Mouse (Mus musculus) spleen, adult 18-20 months (tissue): Measurements from ENCODE around the gene Secisbp2.

Experiments used
- DNase-seq, 2 experiments: peaks; one replicate each; pipeline ENCODE4 v3.0.0; 2022; ENCODE audit warnings: mixed read lengths in 2 of 2

Gene Secisbp2

DNA sequence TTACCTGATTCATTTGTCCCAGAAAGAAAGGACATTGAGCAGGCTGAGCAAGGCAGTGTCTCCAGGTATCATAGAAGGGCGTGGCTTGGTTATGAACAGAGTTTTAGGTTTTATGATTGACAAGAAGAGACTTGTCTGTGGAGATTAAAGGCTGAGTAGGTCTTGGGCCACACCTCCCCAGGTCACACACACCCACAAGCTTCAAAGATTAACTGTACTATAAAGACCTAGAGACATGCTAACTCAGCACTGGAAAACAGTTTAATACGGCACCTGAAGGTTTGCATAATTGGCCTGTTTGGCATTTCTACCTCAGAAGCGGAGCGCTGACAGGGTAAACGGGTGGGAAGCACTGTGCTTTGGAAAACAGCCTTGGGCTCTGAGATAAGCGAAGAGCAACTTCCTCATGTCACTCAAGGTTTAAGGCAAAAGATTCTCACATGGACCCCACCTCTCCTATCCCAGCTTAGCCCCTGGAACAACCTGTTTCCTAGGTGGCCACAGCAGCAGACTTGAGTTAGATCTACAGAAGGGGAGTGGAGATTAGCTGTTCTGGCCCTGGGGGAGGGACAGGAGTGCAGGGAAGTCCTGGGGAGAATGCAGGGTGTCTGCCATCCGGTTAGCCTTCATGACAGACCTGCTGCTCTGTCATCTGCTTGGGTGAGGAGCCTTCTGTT, 33.9 kb downstream of the Secisbp2 start:
- DNase-seq = no peak

DNA sequence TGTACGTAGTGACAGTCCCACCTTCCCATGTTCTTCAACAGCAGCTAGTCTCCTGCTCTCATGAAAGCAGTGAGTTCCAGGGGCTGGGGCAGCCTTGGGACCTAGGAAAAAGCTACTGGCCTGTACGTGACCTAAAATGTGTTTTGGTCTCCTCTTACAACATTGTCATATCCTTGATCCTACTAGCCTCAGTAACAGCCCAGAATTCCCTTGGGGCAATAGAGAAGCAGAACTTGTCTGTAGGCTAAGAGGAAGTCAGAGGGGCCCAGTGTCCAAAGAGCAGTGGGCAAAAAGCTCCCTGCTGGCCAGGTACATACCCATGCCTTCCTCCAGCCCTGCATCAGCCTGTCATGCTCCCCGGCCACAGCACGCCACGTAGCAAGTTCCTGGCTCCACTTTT, 35.5 kb downstream of the Secisbp2 start:
- no peak for DNase-seq

DNA sequence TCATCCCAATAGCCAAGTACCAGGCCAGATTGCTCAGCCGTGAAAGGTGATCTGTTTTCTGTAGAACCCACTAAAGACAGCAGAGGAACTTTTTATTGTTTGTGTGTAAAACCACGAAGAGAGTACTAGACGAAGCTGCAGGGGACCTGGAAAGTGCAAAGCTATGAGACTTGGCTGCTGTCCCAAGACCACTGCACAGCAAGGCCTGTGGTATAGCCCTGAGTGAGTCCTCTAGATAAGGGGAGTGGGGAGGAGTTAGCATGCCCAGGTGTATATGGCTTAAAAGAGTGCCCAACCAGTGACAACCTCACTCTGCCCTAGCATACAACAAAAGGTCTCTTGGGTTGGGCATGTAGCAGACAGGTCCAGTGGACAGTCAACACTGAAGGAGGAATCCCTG, 37.2 kb downstream of the Secisbp2 start:
- no peak for DNase-seq

DNA sequence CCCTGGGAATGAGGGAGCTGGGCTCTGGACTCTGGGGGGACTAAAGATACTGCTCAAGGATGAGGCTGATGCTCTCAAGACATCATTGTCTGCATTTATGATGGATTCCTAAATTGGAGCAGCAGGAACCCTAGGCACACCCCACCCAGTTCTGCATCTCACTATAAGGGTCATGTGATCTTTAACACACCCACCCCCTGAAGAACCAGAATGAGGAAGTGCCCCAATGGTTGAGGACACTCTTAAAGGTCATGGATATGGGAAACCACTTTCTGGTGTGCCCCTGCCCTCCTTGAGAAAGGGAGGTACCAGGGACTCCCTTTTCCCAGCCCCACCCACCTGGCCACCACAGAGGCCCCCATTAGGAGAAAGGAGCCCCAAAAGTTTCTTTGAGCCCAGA, 45.0 kb downstream of the Secisbp2 start:
- DNase-seq = no peak

DNA sequence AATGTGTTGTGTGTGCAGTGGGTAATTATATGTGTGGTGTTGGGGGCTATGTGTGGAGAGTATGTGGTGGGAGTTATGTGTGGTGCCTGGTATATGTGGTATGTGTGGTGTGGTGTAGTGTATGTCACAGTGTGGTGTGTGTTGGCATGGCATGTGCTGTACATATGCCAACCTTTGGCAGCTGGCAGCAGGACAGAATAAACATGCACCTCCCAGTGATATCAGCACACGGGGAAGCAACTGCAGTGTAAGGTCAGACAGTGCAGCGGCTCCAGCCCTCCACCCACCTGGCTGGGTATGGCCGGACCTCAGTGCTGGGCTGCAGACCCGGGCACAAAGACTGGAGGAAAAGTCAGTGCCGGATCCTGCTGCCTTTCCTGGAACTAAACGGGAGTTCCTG, 46.0 kb downstream of the Secisbp2 start:
- DNase-seq = no peak

DNA sequence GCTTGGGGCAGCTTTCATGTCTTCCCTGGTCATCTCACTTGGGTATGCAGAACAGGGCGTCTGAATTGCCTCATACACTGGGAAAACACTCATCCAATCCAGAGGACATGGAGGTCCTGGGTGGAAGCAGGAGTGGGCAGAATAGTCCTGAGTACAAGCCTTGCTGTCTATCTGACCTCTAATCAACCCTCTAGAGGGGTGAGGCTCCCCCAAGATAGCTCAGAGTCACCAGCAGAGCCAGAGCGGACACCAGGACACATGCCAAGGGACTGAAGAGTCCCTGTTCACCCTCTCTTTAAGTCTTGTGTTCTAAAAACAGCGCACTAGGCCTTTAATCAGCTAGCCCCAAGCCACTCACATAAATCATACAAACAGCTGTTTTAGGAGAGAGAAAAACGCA, 46.4 kb downstream of the Secisbp2 start:
- no peak for DNase-seq

DNA sequence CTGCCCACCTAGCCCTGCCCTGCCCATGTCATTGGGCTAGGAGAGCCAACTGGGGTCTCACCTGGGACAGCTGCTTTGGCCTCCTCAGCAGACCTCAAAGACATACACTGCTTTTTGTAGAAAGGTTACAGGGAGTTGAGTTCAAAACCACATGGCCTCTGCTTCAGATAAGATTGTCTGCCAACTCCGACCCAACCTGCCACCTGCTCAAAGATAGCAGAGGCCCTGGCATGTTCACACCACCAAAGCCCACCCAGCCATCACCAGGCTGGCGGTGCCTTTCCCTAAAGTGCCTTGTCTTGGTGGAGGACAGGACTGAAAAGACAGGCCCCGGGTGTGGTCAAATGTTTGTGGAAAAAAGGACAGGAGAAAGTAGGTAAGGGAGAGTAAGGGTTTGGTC, 46.8 kb downstream of the Secisbp2 start:
- no peak for DNase-seq

DNA sequence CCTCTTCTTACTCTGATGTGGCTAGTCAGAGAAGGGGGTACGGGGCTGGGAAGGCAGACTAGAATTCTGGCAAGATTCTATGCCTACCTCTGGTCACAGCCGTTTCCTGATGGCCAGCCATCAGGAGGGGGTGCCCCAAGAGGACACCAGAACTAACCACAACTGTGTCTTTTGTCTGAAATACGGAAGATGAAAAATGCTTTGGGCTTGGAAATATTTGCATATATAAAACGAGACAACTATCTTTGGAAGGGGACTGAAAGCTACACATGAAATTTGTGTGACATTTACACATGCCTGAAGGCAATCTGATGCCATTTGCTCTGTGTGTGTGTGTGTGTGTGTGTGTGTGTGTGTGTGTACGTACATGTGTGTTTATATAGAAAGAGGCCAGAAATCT, 52.4 kb downstream of the Secisbp2 start:
- no peak for DNase-seq

DNA sequence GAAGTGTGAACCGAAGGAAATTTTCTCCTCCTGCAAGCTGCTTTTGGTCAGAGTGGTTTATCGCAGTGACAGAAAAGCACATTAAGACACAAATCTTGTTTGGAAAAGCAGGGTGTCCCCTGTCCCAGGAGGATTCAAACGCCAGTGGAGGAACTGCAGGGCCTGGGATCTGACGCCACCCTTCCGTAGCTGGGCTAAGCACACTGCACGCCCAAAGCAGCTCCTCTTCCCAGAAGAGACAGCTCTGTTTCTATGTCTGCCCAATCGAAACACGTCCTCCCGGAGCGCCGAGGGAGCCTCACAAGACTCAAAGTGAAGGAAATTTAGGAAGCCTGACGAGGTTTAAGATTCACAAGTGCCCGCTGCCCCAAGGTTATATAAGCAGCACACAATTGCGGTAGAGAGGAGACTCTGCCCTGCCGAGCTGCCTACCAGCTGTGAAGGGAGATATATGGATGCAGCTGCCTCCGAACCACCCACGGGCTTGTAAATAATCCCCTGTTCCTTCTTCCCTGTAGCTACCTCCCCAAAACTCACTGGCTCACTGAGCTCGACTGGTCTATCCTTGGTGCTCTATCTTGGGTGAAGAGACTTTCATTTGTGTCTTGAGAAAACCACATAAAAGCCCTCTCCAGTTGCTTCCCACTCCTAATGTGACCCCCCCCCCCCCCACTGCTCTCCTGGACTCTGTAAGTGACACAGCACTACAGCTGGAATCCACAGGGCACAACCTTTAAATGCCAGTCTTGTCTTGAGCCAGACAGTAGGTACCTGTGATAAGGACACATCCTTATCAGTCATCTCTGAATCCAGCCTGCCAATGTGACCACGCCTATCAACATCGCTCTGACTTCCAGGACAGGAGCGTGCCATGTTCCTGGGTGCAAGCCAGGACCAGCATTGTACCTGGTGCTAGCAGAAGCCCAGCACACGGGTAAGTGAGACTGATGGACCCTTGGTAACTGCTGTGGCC, 54.7 kb downstream of the Secisbp2 start:
- no peak for DNase-seq

DNA sequence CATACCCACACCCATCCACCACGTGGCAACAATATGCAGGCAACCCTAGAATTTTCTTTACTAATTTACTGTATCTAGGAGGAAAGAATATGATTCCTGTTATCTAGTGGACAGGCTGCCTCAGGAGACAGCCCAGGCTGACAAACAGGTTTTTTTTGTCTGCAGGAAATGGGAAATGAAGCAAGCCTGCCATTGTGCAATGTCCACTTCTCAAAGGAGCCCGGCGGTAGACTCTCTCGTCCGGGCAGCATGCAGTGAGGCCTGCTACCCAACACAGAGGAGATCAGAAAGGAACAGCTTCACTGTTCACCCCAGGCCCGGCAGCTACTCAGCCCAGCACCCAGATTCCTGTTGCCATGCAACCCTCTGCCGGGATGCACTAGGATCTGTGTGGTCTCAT, 59.2 kb downstream of the Secisbp2 start:
- DNase-seq = no peak

DNA sequence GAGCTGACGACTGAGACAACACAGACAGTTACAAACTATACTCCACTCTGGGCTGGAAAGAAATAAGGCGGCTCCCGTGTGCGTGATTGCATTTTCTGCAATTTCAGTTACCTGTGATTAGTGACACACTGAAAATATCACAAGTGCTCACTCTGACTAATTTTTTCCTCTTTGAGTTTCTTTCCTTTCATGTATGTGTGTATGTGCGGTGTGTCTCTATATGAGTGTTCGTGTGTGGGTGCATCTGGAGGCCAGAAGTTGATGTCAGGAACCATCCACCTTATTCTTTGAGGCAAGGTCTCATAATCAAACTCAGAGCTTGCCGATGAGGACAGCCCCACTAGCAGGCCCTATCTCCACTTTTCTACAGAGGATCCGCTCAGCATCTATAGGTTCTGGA, 60.5 kb downstream of the Secisbp2 start:
- no peak for DNase-seq

DNA sequence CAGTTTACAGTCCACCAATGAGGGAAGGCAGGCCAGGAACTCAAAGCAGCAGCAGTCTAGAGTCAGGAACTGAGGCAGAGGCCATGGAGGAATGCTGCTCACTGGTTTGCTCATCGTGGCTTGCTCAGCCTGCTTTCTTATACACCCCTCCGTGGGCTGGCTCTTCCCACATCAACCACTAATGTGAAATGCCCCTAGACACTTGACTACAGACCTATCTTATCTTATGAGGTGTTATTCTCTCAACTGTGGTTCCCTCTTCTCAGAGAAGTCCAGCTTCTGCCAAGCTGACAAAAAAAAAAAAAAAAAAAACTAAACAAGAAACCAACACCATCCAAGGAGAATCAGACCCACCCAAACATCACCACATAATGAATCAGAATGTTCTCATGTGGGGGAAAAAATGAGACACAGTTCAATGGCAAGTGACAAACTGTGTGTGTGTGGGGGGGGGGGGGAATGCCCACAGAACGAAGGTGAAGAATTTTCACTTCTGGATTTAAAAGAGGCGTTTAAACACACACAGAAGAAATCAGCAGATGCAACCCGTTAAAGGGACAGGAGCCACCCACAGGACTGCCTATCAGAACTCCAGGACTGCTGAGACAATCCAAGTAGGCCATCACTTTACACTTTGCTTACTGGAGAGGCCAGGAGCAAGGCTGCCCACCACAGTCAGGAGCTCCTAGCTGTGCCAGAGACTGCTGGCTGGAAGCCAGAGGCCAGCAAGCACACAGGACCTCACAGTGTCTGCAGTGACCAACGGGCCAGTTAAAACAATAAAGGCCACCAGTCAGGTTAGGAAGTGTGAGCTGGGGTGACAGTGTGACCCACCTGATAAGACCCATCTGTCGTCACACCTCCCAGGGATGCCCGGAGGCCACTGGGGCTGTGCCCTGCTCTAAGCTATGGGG, 65.1 kb downstream of the Secisbp2 start:
- DNase-seq = no peak

DNA sequence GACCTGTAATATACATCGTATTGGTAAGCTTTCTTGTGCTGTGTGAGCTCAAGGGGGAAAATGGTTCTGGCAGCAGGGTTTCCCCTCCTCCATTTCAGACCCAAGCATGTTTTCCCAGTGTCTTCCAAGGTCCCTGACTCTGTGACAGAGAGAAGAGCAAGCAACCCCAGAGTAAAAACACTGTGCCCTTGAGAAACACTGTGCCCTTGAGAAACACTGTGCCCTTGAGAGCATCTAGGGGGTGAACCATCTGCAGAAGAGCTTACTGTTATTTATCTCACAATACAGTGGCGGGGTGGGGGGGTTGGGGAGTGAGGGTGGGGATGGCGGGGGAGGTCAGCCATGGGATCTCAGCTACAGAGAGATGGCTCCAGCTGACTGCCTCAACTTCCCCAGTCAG, 67.8 kb downstream of the Secisbp2 start:
- no peak for DNase-seq

DNA sequence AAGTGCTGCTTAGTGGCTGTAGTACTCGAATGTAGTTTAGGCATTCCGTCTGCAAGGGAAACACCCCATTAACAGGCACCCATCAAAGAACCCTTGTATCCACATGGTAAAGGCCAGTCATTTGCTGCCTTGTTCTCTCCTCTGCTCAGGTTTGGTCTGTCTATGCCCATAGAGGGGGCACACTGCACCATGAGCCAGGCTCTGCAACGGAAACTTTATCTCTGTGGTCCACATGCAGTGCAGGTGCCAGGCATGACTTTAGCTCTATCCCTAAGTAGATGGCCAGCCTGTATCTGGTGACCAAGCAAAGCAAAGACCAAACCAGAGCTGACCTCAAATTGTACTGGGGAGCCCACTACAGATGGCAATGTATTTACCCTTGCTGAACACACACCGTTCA, 69.1 kb downstream of the Secisbp2 start:
- DNase-seq = no peak

DNA sequence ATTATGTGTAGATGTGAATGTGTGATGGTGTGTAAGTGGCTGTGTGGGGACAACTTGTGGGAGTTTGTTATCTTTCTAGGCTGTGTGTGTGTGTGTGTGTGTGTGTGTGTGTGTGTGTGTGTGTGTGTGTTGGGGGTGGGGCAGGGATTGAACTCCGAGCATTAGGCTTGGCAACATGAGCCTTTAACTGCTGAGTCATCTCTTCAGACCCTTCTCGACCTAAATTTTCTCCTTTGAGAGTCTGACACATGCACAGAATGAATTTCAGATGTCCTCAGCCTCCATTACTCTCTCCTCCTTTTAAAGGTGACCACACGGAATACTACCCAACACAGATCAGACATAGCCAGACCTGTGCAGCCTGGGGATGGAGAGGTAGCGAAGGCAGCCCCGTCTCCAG, 71.6 kb downstream of the Secisbp2 start:
- DNase-seq = no peak

DNA sequence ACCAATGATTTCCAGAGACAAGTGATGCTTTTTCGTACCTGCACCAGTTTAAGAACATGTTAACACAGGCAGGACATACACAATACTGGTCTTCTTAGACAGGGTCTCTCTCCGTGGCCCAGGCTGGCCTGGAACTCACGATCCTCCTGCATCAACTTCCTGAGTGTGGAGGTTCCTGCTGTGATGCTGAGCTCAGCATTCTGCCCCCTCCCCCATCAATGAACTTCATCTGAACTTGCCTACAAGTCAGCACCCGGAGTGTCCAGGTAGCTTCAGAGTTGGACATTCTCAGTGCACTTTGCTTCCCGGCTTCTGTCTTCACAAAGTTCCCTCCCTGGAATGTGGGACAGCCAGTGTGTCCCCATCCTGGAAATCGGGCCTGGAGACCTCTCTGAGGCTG, 73.1 kb downstream of the Secisbp2 start:
- no peak for DNase-seq

DNA sequence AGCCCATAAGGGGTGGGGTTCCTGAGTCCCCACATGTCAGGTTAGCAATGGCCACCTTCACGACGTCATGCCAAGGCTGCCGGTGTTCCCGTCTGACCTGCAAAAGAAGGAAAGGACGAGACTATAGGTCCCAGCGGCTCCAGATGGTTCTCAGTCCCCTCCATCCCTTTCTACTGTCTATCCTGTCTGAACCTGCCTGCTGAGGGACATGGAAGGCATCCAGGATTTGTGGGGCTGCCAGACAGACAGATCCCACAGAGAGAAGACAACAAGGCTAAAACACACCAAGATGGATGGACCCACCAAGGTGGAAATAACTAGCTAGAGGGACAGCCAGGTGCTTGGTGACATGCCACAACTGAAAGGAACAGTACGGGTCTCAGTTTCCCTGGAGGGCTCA, 73.9 kb downstream of the Secisbp2 start:
- no peak for DNase-seq

DNA sequence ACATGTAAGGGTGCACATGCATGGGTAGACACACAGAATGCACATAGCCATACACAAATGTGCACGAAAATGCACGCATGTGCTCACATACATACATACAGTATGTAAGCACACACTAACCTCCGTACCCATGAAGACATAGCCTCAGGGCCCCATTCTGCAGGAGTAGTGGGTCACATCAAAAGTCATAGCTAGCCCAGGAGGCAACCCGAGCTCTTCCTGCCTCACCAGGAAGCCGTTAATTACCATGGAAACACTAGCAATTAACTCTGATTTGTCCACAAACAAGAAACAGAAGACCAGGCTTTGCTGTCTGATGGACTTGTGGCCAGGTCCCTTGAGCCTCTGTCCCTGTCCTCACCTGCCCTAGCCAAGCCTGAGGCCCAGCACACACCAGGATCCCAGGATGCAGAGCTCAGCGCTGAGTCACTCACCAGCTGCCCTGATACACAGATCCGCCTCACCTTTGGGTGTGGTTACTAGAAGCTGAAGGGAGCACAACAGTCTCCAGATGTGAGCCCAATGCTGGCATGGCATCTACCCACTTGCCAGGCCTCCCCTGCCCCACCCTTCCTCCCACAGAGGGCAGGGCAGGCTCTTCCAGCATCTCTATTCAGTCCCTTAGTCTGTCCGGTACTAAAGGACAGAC, 74.6 kb downstream of the Secisbp2 start:
- DNase-seq = no peak

DNA sequence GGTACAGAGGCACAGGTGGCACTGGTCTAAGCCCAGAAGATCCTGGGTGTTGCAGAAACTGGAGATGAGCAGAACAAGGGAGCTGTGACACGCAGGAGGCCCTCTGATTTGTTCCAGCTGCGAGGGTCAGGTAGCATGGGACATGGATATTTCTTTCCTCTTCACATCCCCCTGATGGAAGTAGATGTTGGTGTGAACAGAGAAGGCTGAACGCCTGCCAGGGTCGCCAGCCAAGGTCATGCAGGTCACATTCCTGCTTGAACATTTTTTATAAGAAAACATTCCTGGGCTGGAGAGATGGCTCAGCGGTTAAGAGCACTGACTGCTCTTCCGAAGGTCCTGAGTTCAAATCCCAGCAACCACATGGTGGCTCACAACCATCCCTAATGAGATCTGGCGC, 75.9 kb downstream of the Secisbp2 start:
- no peak for DNase-seq

DNA sequence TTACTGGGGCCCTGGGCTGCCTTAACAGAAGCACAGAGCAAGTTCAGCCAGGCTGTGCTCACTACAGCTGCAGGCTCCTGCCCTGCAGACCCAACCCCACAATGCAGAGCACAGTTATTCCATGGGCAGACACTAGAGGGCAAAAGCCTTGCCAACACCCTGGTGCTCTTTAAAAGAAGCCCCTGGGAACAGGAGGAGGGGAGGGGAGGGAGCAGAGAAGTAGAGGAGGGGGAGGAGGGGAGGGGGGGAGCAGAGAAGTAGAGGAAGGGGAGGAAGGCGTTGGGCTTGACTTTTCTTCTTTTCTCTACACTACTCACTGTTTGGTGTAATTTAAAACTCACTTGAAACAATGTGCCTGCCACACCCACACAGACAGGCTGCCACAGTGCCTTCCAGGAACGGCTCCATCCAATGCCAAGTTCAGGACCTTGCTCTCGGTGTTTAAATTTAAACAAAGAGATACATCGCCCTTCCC, 78.4 kb downstream of the Secisbp2 start:
- DNase-seq = no peak

DNA sequence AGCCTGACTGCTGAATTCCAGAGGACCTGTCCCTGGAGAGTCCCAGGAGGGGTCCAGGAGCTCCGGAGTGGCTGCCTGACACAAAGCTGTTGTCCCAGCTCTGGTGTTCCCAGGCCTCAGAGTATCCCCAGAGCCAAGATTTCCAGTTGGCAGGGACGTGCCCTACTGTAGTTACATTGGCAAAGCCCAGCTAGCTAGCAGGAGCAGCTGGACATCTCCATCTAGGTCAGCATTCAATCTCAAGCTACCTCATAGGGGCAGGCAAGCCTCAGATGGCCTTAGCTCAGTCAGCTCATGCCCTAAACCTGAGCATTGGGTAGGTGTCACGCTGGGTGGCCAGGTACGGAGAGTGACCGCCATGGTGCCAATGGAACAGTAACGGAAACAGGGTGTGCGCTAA, 80.0 kb downstream of the Secisbp2 start:
- no peak for DNase-seq

DNA sequence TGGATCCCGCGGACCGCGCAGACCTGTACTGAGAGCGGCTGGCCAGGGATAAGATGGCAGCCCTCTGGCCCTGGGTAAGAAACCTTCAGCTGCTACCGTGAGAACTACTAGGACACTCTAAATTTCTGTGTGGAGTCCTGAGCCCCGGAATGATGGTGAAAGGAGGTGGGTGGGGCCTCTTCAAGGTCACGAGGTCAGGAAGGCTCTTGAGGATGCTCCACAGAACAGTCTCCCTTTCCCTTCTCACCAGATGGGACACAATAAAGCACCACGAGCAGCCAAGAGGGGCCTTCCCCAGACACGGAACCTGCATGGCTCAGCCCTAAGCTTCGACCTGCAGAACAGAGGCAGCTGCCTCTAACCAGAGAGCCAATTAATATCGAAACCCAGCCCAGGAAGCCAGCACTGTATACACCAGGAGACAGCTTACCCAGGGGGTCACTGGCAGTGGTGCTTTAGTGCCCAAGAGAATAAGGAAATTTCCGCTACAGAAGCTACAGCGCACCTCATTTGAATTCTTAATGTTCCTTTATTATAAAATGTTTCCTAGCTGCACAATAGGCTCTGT, 80.7 kb downstream of the Secisbp2 start:
- DNase-seq = peak in 1 of 2 experiments; percentile 33
